Mouse (Mus musculus) ES-E14 (cell line): Measurements from ENCODE around the gene Prox2.

Experiments used
- CHD2 ChIP-seq: IDR thresholded peaks from 2 replicates; pipeline ENCODE4 v1.6.1; 2014; ENCODE audit warnings: mild to moderate bottlenecking, low read depth, low read length, inconsistent platforms
- HCFC1 ChIP-seq: IDR thresholded peaks from 2 replicates; pipeline ENCODE4 v1.6.1; 2012; ENCODE audit warnings: low read length, inconsistent platforms, borderline replicate concordance; ENCODE audit not compliant: insufficient read depth
- ZC3H11A ChIP-seq: IDR thresholded peaks from 2 replicates; pipeline ENCODE4 v1.6.1; 2012; ENCODE audit warnings: low read depth, mild to moderate bottlenecking, inconsistent platforms, low read length, borderline replicate concordance

DNA sequence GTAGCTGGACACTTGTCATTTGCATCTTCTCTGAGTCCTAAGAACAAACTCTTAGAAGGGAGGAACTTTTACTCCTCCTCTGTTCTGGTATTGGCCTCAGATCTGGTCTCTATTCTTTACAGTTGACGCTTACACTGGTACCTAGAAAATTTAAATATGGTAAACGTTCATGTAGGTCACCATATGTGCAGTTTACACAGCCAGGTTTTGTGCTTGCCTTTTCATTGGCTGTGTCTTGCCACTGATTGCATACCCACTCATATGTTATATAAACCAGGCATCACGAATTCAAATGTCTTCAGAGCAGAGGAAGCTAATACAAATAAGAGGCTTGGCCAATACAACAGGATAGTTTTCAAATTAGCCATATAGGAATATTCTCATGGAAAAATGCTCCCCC lies 33.5 kb downstream of the Prox2 start:
- TF ChIP-seq HCFC1, result no peak
- TF ChIP-seq ZC3H11A, result no peak
- TF ChIP-seq CHD2, result no peak
